Mouse (Mus musculus) hindbrain, embryonic 13.5 days (tissue): ENCODE results near the gene Olfr612. TPM values are rescaled to one million over a fixed set of nuclear protein-coding genes. Genes with fewer than 3 reads are reported as not detected.
"Not testable (repeated sequence)": the region's sequence is repeated elsewhere in the genome, so short reads cannot be mapped to it uniquely, and the experiment has no call there.

Experiments used
- ATAC-seq: fragments of 200-750 bp; cut with Nextera tagmentation; 2 replicates; pipeline ENCODE4 v1.8.0; 2017; ENCODE audit warnings: moderate TSS enrichment; ENCODE audit not compliant: low FRiP score
- H3K27ac ChIP-seq: fragments of 300-500 bp; sonication (generic); 2 replicates; pipeline ENCODE4 v1.5.1; 2015; ENCODE audit warnings: inconsistent platforms, mild to moderate bottlenecking, moderate library complexity
- H3K27me3 ChIP-seq: fragments of 300-500 bp; sonication (generic); 2 replicates; pipeline ENCODE4 v1.6.1; 2015; ENCODE audit warnings: mild to moderate bottlenecking, inconsistent platforms
- H3K36me3 ChIP-seq: fragments of 300-500 bp; sonication (generic); 2 replicates; pipeline ENCODE4 v1.6.1; 2015; ENCODE audit warnings: mild to moderate bottlenecking, inconsistent platforms
- H3K4me1 ChIP-seq: fragments of 300-500 bp; sonication (generic); replicated peaks from 2 replicates; pipeline ENCODE4 v1.6.1; 2015; ENCODE audit warnings: inconsistent platforms
- H3K4me2 ChIP-seq: fragments of 300-500 bp; sonication (generic); 2 replicates; pipeline ENCODE4 v1.6.1; 2015; ENCODE audit warnings: inconsistent platforms, mild to moderate bottlenecking, moderate library complexity
- H3K4me3 ChIP-seq: fragments of 300-500 bp; sonication (generic); 2 replicates; pipeline ENCODE4 v1.5.1; 2015; ENCODE audit warnings: mild to moderate bottlenecking, inconsistent platforms
- H3K9ac ChIP-seq: fragments of 300-500 bp; sonication (generic); 2 replicates; pipeline ENCODE4 v1.6.1; 2015; ENCODE audit warnings: mild to moderate bottlenecking, inconsistent platforms
- H3K9me3 ChIP-seq: fragments of 300-500 bp; sonication (generic); 2 replicates; pipeline ENCODE4 v1.6.1; 2016; ENCODE audit warnings: inconsistent platforms
- WGBS: fragments of 180-500 bp; shearing (Covaris S2); methylation state at CpG from one replicate; pipeline ENCODE4 v1.1.7; 2015; 5-methylcytosine and 5-hydroxymethylcytosine counted together
- microRNA-seq: library from miRNA; unstranded; fragments of <30 nt; microRNA quantifications from one replicate; pipeline ENCODE4, GENCODE M21; 2016
- polyA plus RNA-seq: library from polyadenylated mRNA; unstranded; fragments of >200 nt; fragmentation: Nextera tagmentation; extraction: Ambion mirVana; gene quantifications from 2 replicates; pipeline ENCODE4 v1.2.1, GENCODE M21; 2015

Gene Olfr612
- polyA plus RNA-seq = not detected in 2 replicates

DNA sequence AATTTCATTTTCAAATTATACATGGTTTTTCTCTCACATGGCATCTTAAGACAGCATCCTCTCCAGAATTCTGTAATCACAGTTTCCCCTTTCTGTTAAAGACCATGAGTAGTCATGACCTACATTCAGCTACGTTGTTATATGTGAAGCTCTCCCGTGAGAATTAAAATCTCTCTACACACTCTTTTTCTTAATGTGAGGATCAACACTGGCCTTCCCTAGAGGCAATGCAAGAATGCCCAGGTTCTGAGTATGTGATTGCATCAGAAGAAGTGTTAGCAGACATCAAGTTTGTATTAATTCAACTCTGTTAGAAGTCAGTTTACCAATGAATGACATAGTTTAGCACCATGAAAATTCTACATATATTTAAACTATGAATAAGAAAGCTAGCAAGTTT lies at the start of gene Olfr612:
Olfr612 (minus strand) TSS at position 101 of the 400 bp plus-strand sequence.
- H3K4me1 ChIP-seq, H3K9me3 ChIP-seq, ATAC-seq, H3K9ac ChIP-seq, H3K4me2 ChIP-seq, H3K27me3 ChIP-seq, H3K36me3 ChIP-seq, H3K27ac ChIP-seq, H3K4me3 ChIP-seq: not testable (repeated sequence)
- 90% methylated on average over 2 of the region's 2 CpGs for WGBS

DNA sequence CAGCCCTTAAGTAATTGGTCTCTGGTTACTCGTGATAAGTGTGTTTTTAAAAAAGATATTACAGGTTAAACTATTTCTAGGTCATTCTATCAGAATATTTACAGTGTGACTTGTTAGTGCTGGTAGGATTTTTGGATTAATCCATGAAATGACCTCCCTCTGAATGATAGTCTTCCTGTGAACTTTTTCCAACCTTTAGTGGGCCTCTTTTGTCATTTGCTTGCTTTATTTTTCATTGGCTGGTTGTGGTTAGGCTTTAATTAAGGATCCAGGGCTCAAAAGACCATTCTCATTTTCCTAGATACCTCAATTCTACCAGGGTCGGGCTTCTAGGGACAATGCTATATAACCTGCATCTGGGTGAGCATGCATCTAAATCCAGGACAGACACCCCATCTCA lies 47.3 kb upstream of the Olfr612 start, which contains the start of gene Olfr618:
Olfr618 (plus strand) TSS at position 301 of the 400 bp plus-strand sequence.
- Histone ChIP-seq H3K27me3 (no peaks in the 10 kb centered on the region), H3K4me1 (no peaks in the 10 kb centered on the region), H3K9ac (no peak within 1 kb of the TSS), H3K4me3 (no peak within 1 kb of the TSS), H3K36me3 (no peaks in the 10 kb centered on the region), H3K27ac (no peak within 1 kb of the TSS), H3K9me3 (no peaks in the 10 kb centered on the region), H3K4me2 (no peak within 1 kb of the TSS)
- no peak for ATAC-seq
- WGBS = 66% methylated on average over 2 of the region's 2 CpGs

DNA sequence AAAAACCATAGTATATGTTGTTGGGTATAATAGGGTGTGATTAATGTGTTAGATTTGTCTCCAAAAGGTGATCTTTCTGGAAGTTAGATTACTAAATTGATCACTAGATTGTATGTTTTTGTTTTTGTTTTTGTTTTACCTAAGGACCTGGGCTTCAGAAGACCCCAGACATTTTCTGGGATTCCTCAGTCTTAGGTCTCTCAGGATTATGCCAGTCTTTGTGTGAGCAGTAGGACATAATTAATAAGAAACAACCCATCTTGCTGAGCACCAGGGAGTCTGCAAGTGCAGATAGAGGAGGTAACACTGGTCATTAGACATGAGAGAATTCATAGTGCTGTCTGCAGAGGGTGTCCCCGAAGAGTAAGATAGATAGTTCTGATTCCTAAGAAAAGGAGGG lies 30.2 kb upstream of the Olfr612 start, which contains the start of gene Olfr617:
Olfr617 (plus strand) TSS at position 301 of the 400 bp plus-strand sequence.
- no peak within 1 kb of the TSS for H3K27ac ChIP-seq
- no peak within 1 kb of the TSS for H3K4me3 ChIP-seq
- H3K4me2 ChIP-seq = no peak within 1 kb of the TSS
- H3K27me3 ChIP-seq = no peaks in the 10 kb centered on the region
- no peak for ATAC-seq
- WGBS = 92% methylated on average over 1 of the region's 1 CpGs
- H3K4me1 ChIP-seq = no peaks in the 10 kb centered on the region
- no peaks in the 10 kb centered on the region for H3K9me3 ChIP-seq
- H3K9ac ChIP-seq = no peak within 1 kb of the TSS
- H3K36me3 ChIP-seq = no peaks in the 10 kb centered on the region

DNA sequence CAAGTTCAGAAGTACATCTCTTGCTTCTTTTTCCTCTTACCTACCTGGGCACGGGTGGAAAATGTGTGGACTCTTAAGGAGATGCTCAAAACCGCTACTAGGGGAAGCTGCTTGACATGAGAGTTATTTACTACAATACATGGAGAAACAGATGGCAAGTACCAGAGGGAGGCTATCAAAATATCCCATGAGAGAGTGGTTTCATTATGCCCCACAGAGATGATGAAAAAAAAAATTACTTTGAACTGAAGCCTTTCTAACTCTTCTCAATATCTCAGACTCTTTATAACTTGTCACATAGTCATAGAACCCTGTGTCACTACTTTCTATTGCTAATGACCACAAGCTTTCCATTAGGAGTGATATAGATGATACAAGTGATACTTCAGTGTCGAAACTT lies 26.5 kb upstream of the Olfr612 start, which contains the start of gene Olfr616:
Olfr616 (minus strand) TSS at position 101 of the 400 bp plus-strand sequence.
- H3K4me1 ChIP-seq = no peaks in the 10 kb centered on the region
- no peak for ATAC-seq

DNA sequence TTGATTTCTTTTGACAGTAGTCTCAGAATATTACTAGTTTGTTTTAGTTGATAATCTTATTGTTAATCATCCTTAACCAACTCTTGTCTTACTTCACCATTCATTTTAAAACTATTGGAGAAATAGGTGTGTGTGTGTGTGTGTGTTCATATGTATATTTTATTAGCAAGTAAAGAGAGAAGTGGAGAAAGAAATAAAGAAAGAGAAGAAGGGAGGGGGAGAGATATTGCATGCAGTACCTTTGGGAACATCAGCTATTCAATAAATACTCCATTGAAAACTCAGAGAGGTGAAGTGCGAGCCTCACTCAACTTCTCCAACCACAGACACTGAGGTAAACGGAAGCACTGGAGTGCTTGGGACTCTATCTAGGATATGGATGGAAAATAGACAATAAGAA lies 13.3 kb upstream of the Olfr612 start, which contains the start of gene Olfr615:
Olfr615 (plus strand) TSS at position 301 of the 400 bp plus-strand sequence.
- Histone ChIP-seq H3K4me1 (no peaks in the 10 kb centered on the region), H3K9me3 (no peaks in the 10 kb centered on the region), H3K36me3 (no peaks in the 10 kb centered on the region), H3K4me3 (no peak within 1 kb of the TSS), H3K27ac (no peak within 1 kb of the TSS), H3K27me3 (no peaks in the 10 kb centered on the region), H3K4me2 (no peak within 1 kb of the TSS), H3K9ac (no peak within 1 kb of the TSS)
- no peak for ATAC-seq
- WGBS = 89% methylated on average over 2 of the region's 2 CpGs

More for the DNA sequence above, 26.5 kb upstream of the Olfr612 start, which contains the start of gene Olfr616:
- Histone ChIP-seq H3K27me3 (no peaks in the 10 kb centered on the region), H3K27ac (no peak within 1 kb of the TSS), H3K4me3 (no peak within 1 kb of the TSS), H3K9me3 (no peaks in the 10 kb centered on the region), H3K4me2 (no peak within 1 kb of the TSS), H3K36me3 (no peaks in the 10 kb centered on the region), H3K9ac (no peak within 1 kb of the TSS)
- WGBS = 83% methylated on average over 3 of the region's 3 CpGs

DNA sequence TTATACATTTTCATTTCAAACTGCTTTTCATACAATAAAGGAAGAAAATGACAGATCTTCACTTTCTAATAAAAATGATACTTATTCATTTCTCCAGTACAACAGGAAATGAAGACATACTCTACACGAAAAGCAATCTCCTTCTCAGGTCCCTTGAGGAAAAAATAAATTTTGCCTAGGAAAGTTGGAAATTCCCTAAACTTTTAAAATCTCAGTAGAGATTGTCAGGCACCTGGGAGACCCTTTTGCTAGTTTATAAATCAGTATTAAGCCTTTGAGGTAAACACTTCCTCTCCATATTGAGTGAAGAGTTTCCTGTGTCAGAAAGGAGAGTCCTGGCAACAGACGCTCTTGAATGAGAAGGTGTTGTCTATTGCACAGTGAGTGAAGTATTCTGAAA lies 5.3 kb upstream of the Olfr612 start, which contains the start of gene Olfr613:
Olfr613 (plus strand) TSS at position 301 of the 400 bp plus-strand sequence.
- Histone ChIP-seq H3K27ac (no peak within 1 kb of the TSS), H3K27me3 (no peaks in the 10 kb centered on the region), H3K4me3 (no peak within 1 kb of the TSS), H3K4me1 (no peaks in the 10 kb centered on the region), H3K9me3 (no peaks in the 10 kb centered on the region), H3K36me3 (no peaks in the 10 kb centered on the region), H3K4me2 (no peak within 1 kb of the TSS), H3K9ac (no peak within 1 kb of the TSS)
- 79% methylated on average over 2 of the region's 2 CpGs for WGBS
- ATAC-seq = no peak

DNA sequence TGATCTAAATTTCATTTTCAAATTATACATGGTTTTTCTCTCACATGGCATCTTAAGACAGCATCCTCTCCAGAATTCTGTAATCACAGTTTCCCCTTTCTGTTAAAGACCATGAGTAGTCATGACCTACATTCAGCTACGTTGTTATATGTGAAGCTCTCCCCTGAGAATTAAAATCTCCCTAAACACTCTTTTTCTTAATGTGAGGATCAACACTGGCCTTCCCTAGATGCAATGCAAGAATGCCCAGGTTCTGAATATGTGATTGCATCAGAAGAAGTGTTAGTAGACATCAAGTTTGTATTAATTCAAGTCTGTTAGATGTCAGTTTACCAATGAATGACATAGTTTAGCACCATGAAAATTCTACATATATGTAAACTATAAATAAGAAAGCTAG lies 21.8 kb downstream of the Olfr612 start, which contains the start of gene Olfr611:
Olfr611 (minus strand) TSS at position 101 of the 400 bp plus-strand sequence.
- H3K27ac ChIP-seq, H3K36me3 ChIP-seq, H3K4me2 ChIP-seq, H3K4me1 ChIP-seq, H3K9me3 ChIP-seq, H3K4me3 ChIP-seq, ATAC-seq, H3K27me3 ChIP-seq, H3K9ac ChIP-seq: not testable (repeated sequence)
- WGBS = 71% methylated on average over 1 of the region's 1 CpGs

DNA sequence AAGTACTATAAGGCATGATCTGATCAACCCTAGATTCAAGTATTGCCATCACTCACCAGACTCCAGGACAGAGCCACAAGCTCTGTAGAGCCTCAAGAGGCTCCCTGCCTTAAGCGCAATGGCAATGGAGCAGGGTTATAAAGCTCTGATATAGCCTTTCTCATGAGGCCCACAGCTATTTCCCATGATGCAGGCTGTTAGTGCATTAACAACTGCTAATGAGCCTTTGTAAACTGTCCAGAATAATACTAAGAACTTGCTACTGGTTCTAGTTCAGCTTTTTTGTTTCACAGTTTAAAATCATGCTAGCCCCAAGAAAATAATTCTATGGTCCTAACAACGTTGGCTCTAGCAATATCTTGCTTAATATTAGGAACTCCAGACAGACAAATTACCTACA lies 30.5 kb downstream of the Olfr612 start, which contains the start of gene Olfr610:
Olfr610 (minus strand) TSS at position 101 of the 400 bp plus-strand sequence.
- no peak within 1 kb of the TSS for H3K4me2 ChIP-seq
- ATAC-seq = no peak
- WGBS = 87% methylated on average over 2 of the region's 2 CpGs
- H3K36me3 ChIP-seq = no peaks in the 10 kb centered on the region
- H3K9me3 ChIP-seq = no peaks in the 10 kb centered on the region
- H3K4me3 ChIP-seq = no peak within 1 kb of the TSS
- no peaks in the 10 kb centered on the region for H3K27me3 ChIP-seq
- no peak within 1 kb of the TSS for H3K27ac ChIP-seq
- H3K4me1 ChIP-seq = no peaks in the 10 kb centered on the region
- no peak within 1 kb of the TSS for H3K9ac ChIP-seq

DNA sequence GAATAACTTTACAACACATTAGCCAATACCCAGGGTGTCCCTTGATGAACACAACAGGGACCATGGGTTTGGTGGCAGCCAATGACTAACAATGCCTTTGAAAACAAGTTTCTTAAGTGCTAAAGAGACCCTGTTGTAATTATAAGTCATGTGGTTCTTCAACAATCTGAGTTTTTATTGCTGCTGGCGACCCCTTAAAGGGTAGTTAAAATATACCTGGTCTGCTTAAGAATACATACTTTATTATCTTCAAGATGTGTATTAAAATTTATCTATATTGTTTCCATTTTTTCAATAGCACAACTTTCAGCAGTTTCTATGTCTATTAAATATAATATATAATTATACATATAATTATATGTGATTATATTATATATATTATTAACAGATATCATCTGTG lies 44.6 kb downstream of the Olfr612 start, which contains the start of gene Olfr609:
Olfr609 (minus strand) TSS at position 101 of the 400 bp plus-strand sequence.
- no peaks in the 10 kb centered on the region for H3K36me3 ChIP-seq
- 71% methylated on average over 1 of the region's 1 CpGs for whole genome bisulfite sequencing
- ATAC-seq = no peak
- no peak within 1 kb of the TSS for H3K9ac ChIP-seq
- no peak within 1 kb of the TSS for H3K4me3 ChIP-seq
- no peaks in the 10 kb centered on the region for H3K27me3 ChIP-seq
- no peaks in the 10 kb centered on the region for H3K9me3 ChIP-seq
- H3K4me1 ChIP-seq = no peaks in the 10 kb centered on the region
- no peak within 1 kb of the TSS for H3K27ac ChIP-seq
- no peak within 1 kb of the TSS for H3K4me2 ChIP-seq

Small RNA genes lying within 50 kb of the gene (microRNA-seq; reads per million reads assigned to microRNA genes)
- not detected for gene Gm26506

Other genes starting within 250 kb of the Olfr612 start
- gene Olfr596, start 237.1 kb downstream of the Olfr612 start, polyA plus RNA-seq = not detected in 2 replicates
- not detected in 2 replicates for gene Olfr597, start 226.4 kb downstream of the Olfr612 start, polyA plus RNA-seq
- gene Olfr598, start 219.1 kb downstream of the Olfr612 start, polyA plus RNA-seq = not detected in 2 replicates
- not detected in 2 replicates for gene Olfr599, start 206.8 kb downstream of the Olfr612 start, polyA plus RNA-seq
- gene Olfr600, start 193.0 kb downstream of the Olfr612 start, polyA plus RNA-seq = not detected in 2 replicates
- not detected in 2 replicates for gene Olfr601, start 180.1 kb downstream of the Olfr612 start, polyA plus RNA-seq
- gene Olfr603, start 156.5 kb downstream of the Olfr612 start, polyA plus RNA-seq = not detected in 2 replicates
- gene Usp17lc, start 127.6 kb downstream of the Olfr612 start, polyA plus RNA-seq = not detected in 2 replicates
- gene Olfr605, start 97.3 kb downstream of the Olfr612 start, polyA plus RNA-seq = not detected in 2 replicates
- gene Olfr606, start 93.7 kb downstream of the Olfr612 start, polyA plus RNA-seq = not detected in 2 replicates
- gene Olfr607, start 78.6 kb downstream of the Olfr612 start, polyA plus RNA-seq = not detected in 2 replicates
- gene Olfr608, start 72.8 kb downstream of the Olfr612 start, polyA plus RNA-seq = not detected in 2 replicates
- not detected in 2 replicates for gene Olfr609, start 44.7 kb downstream of the Olfr612 start, polyA plus RNA-seq
- not detected in 2 replicates for gene Olfr610, start 30.6 kb downstream of the Olfr612 start, polyA plus RNA-seq
- not detected in 2 replicates for gene Olfr611, start 21.9 kb downstream of the Olfr612 start, polyA plus RNA-seq
- not detected in 2 replicates for gene Olfr613, start 5.4 kb upstream of the Olfr612 start, polyA plus RNA-seq
- gene Olfr615, start 13.4 kb upstream of the Olfr612 start, polyA plus RNA-seq = not detected in 2 replicates
- gene Olfr616, start 26.4 kb upstream of the Olfr612 start, polyA plus RNA-seq = not detected in 2 replicates
- gene Olfr617, start 30.3 kb upstream of the Olfr612 start, polyA plus RNA-seq = not detected in 2 replicates
- 0.21 TPM in 1 of 2 replicates, not detected in the other for gene Olfr618, start 47.4 kb upstream of the Olfr612 start, polyA plus RNA-seq
- not detected in 2 replicates for gene Olfr619, start 57.9 kb upstream of the Olfr612 start, polyA plus RNA-seq
- not detected in 2 replicates for gene Olfr620, start 69.8 kb upstream of the Olfr612 start, polyA plus RNA-seq
- not detected in 2 replicates for gene Olfr622, start 100.0 kb upstream of the Olfr612 start, polyA plus RNA-seq
- gene Olfr623, start 121.0 kb upstream of the Olfr612 start, polyA plus RNA-seq = not detected in 2 replicates
- 0.03 TPM in 1 of 2 replicates, not detected in the other for gene Olfr624, start 128.5 kb upstream of the Olfr612 start, polyA plus RNA-seq
- gene Olfr625-ps1, start 140.0 kb upstream of the Olfr612 start, polyA plus RNA-seq = not detected in 2 replicates
- gene Olfr243, start 172.0 kb upstream of the Olfr612 start, polyA plus RNA-seq = not detected in 2 replicates
- not detected in 2 replicates for gene Olfr628, start 187.7 kb upstream of the Olfr612 start, polyA plus RNA-seq
- gene Olfr629, start 202.2 kb upstream of the Olfr612 start, polyA plus RNA-seq = not detected in 2 replicates
- not detected in 2 replicates for gene Olfr630, start 214.6 kb upstream of the Olfr612 start, polyA plus RNA-seq
- gene Olfr69, start 228.9 kb upstream of the Olfr612 start, polyA plus RNA-seq = not detected in 2 replicates
- gene Olfr68, start 237.0 kb upstream of the Olfr612 start, polyA plus RNA-seq = not detected in 2 replicates
- not detected in 2 replicates for gene Olfr67, start 249.1 kb upstream of the Olfr612 start, polyA plus RNA-seq